Mouse (Mus musculus): ENCODE measurements around the gene Uchl5. TPM values are rescaled to one million over a fixed set of nuclear protein-coding genes. Genes with fewer than 3 reads are reported as not detected.

Gene Uchl5
- polyA plus RNA-seq, 1 experiment = 4.8 TPM

DNA sequence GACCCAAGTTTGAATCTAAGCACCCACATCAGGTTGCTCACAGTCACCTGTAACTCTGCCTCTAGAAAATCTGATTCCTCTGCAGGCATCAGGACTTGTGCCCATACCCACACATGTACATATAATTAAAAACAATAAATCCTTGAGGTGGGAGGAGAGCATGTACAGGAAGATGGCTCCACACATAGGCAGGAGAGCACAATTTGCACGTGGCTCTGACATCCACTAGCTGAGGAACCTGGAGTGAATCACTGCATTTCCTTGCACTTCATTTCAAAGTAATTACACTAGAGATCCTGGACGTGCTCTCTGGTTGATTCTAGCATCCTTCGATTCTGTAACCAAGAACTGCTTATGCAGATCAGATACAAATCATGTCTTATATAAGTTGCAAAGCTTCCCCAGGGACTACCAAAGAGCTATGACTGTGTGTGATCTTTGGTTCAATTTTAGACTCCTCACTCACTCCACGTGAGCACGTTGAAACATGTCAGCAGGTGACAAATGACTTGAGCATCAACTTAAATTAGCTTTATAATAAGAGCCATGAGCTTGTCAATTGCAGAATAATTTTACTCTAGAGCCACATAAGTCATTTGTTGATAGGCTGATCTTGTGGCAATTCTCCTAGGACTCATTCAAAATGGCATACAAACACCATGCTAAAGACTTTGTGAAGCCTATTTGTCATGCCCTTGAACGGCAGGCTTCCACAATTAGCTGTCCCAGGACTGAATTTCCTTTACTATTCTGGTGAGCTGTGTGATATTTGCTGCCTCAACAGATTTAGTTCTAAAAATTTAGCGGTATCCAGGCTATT is 59.5 kb downstream of the Uchl5 start:
- DNase-seq = no peak
- 64% methylated on average over 7 of the region's 7 CpGs for WGBS
- TF ChIP-seq POLR2A (IDR thresholded peaks at IDR 0.05; ENCODE audit: borderline replicate concordance, extremely low read depth, low read depth, low read length) (no peak), CTCF (IDR thresholded peaks at IDR 0.05; ENCODE audit: insufficient read depth, low read length) (no peak)
- H3K4me3 ChIP-seq (replicated peaks; ENCODE audit: extremely low read depth, low read depth, low read length) = no peak overlapping the region
- no peaks in the 10 kb centered on the region for H3K4me1 ChIP-seq (ENCODE audit: control insufficient read depth, insufficient read depth, low read length)

DNA sequence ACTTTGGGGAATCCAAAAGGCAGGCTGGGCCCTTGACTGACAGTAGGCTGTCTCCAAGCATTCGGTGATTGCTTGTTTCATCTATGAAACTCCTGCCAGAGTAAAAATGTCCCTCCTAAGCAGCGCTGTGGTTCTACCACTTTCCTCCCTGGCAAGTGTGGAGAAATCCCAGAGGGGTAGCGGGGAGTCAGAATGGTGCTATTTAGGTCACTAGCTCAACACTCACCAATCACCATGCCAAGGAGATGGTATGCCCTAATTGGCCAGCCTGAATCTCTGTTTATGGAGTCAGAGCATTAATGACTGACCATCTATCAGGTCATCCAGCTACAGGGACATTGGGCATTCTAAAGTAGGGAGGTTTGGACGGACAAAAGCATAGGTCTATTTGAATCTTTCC is 60.6 kb downstream of the Uchl5 start:
- TF ChIP-seq POLR2A (IDR thresholded peaks at IDR 0.05; ENCODE audit: borderline replicate concordance, extremely low read depth, low read depth, low read length) (no peak), CTCF (IDR thresholded peaks at IDR 0.05; ENCODE audit: insufficient read depth, low read length) (no peak)
- Histone ChIP-seq H3K4me1 (ENCODE audit: control insufficient read depth, insufficient read depth, low read length) (no peaks in the 10 kb centered on the region), H3K4me3 (replicated peaks; ENCODE audit: extremely low read depth, low read depth, low read length) (no peak overlapping the region)
- 88% methylated on average over 4 of the region's 4 CpGs for WGBS
- DNase-seq = no peak

DNA sequence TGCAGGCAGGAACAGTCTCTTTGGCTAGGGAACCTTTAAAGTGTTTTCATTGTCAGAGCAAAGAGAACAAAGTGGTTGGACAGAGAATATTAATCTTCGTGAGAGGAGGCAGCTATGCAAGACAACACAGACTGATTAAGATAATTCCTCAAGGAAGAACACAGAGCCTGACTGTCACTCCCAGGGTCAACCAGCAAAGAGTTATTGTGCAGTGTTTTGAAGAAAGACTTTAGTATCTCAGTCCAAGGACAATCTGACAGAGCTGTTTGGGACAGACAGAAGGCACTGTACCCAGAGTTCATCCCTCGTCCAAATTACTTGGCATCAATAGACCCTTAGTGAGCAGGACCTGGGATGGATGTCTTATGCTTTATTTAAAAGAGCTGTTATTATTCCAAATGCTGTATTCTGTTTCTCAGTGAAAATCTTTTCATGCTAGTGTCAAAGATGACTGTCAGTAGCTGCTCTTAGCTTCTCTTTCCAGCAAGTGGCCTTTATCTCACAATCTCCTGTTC is 61.9 kb downstream of the Uchl5 start:
- TF ChIP-seq CTCF (IDR thresholded peaks at IDR 0.05; ENCODE audit: insufficient read depth, low read length) = no peak
- TF ChIP-seq POLR2A (IDR thresholded peaks at IDR 0.05; ENCODE audit: borderline replicate concordance, extremely low read depth, low read depth, low read length) = no peak
- Histone ChIP-seq H3K4me1 (ENCODE audit: control insufficient read depth, insufficient read depth, low read length) (no peaks in the 10 kb centered on the region), H3K4me3 (replicated peaks; ENCODE audit: extremely low read depth, low read depth, low read length) (no peak overlapping the region)
- 23% methylated on average over 2 of the region's 2 CpGs for WGBS
- no peak for DNase-seq

DNA sequence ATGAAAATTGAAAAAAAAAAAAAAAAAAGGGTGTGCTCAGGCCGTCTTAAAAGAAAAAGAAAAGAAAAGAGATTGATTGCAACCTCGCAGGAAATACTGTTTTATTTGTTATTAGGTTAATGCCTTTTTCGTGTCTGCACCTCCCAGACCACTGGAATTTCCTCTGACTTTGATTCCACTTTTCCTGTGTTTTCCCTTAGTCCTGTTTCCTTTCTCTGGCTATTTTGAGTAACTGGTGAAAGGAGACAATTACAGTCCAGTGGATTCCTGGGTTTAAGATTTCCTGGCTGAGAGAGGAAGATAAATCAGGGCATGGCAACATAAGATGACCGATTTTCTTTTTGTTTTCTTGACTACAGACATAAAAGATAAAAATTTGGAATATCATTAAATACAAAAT is 75.3 kb downstream of the Uchl5 start:
- no peaks in the 10 kb centered on the region for H3K4me1 ChIP-seq (ENCODE audit: control insufficient read depth, insufficient read depth, low read length)
- H3K4me3 ChIP-seq (replicated peaks; ENCODE audit: extremely low read depth, low read depth, low read length) = no peak overlapping the region
- WGBS = 36% methylated on average over 4 of the region's 4 CpGs
- no peak for TF ChIP-seq CTCF (IDR thresholded peaks at IDR 0.05; ENCODE audit: insufficient read depth, low read length)
- no peak for TF ChIP-seq POLR2A (IDR thresholded peaks at IDR 0.05; ENCODE audit: borderline replicate concordance, extremely low read depth, low read depth, low read length)
- no peak for DNase-seq

DNA sequence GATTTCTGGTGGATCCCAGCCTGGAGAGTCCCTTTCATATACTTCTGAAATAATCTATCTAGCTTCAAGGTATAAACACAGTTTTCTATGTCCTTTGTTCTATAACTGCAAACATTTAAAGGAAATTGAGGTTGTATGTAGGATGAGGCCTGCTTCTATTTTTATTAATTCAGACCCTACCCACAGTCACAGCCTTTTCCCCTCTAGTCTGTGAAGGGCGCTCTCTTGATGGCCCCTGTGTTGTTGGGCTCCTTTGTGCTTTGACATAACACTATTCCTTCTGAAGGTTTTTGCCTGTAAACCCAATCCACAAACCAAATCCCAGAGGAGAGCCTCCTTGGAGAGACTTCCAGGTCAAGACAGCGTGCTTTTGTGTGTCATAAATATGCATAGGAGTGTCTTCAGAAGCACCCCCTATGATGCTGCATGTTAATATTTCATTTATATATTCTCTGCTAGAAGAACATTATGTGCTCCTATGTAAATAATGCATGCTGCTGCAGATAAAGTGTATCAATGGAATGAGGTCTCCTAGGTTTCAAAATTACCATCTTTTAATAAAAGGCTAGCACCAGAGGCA is 75.8 kb downstream of the Uchl5 start:
- 76% methylated on average over 2 of the region's 2 CpGs for WGBS

DNA sequence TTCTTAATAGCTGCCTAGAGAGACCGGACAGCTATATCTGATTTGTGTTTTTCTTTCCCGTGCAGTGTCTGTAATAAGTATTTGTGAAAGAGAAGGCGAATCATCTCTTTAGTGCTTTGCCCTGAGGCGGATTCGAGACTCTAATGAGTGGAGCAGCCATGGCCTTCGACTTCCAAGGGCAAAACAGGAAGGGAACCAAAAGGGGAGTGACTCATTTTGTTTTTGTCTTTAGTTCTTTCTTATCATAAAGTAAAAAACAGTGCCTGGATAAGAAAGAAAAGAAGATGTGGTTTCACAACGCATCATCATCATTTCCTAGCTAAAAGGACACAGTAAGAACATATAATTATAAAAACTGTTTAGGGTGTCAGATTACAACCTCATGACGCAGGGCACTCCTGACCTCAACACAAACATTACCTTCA is 76.6 kb downstream of the Uchl5 start:
- WGBS = 58% methylated on average over 8 of the region's 8 CpGs
- H3K4me1 ChIP-seq (ENCODE audit: control insufficient read depth, insufficient read depth, low read length) = no peaks in the 10 kb centered on the region
- H3K4me3 ChIP-seq (replicated peaks; ENCODE audit: extremely low read depth, low read depth, low read length) = no peak overlapping the region
- TF ChIP-seq POLR2A (IDR thresholded peaks at IDR 0.05; ENCODE audit: borderline replicate concordance, extremely low read depth, low read depth, low read length) (no peak), CTCF (IDR thresholded peaks at IDR 0.05; ENCODE audit: insufficient read depth, low read length) (no peak)
- no peak for DNase-seq

More for the DNA sequence above, 75.8 kb downstream of the Uchl5 start:
- H3K4me1 ChIP-seq (ENCODE audit: control insufficient read depth, insufficient read depth, low read length) = no peaks in the 10 kb centered on the region
- no peak for DNase-seq
- no peak overlapping the region for H3K4me3 ChIP-seq (replicated peaks; ENCODE audit: extremely low read depth, low read depth, low read length)
- no peak for TF ChIP-seq POLR2A (IDR thresholded peaks at IDR 0.05; ENCODE audit: borderline replicate concordance, extremely low read depth, low read depth, low read length)
- TF ChIP-seq CTCF (IDR thresholded peaks at IDR 0.05; ENCODE audit: insufficient read depth, low read length) = no peak

DNA sequence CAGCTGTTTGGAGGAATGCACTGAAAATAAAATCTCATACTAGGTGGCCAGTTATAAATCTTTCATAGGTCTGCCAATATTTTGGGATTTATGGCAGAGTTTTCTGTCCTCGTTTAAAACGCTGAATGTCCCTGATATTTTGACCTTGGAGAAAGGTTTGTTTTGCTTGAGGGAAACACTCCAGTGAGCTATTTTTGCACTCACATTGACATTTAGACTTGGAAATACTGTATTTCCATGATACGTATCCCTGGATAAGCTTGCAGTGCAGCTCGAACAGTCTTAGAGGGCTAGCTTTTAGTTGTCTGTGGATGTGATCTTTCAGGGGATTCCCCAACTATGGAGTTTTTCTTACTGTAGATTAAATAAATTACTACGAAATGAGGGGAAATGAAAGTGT is 78.6 kb downstream of the Uchl5 start:
- Histone ChIP-seq H3K4me3 (replicated peaks; ENCODE audit: extremely low read depth, low read depth, low read length) (no peak overlapping the region), H3K4me1 (ENCODE audit: control insufficient read depth, insufficient read depth, low read length) (no peaks in the 10 kb centered on the region)
- DNase-seq = no peak
- WGBS = 79% methylated on average over 5 of the region's 5 CpGs
- TF ChIP-seq POLR2A (IDR thresholded peaks at IDR 0.05; ENCODE audit: borderline replicate concordance, extremely low read depth, low read depth, low read length) = no peak
- no peak for TF ChIP-seq CTCF (IDR thresholded peaks at IDR 0.05; ENCODE audit: insufficient read depth, low read length)

Other genes with a start within 250 kb of the Uchl5 start
- gene B3galt2, start 136.6 kb upstream of the Uchl5 start, polyA plus RNA-seq (2012; rRNA removed) = 0.19 and 0.20 TPM in 2 replicates
- gene Cdc73, start 74.4 kb upstream of the Uchl5 start, polyA plus RNA-seq (2012; rRNA removed) = 0.94 and 3.2 TPM in 2 replicates
- gene Glrx2, start 60.9 kb upstream of the Uchl5 start, polyA plus RNA-seq (2012; rRNA removed) = 17.2 and 21.5 TPM in 2 replicates
- gene Trove2, start 204 bp upstream of the Uchl5 start, polyA plus RNA-seq (2012; rRNA removed) = 2.9 and 5.1 TPM in 2 replicates
- gene Rgs2, start 226.9 kb downstream of the Uchl5 start, polyA plus RNA-seq (2012; rRNA removed) = 6.1 and 22.9 TPM in 2 replicates

Data from lung, adult 2 months (tissue).